Mouse (Mus musculus) intestine, embryonic 14.5 days (tissue): ENCODE results near the gene Gm20458. TPM values are rescaled to one million over a fixed set of nuclear protein-coding genes. Genes with fewer than 3 reads are reported as not detected.

Source experiments
- ATAC-seq: fragments of 200-750 bp; cut with Nextera tagmentation; replicated peaks from 2 replicates; pipeline ENCODE4 v1.8.0; 2017; ENCODE audit warnings: low read depth, moderate number of reproducible peaks, moderate TSS enrichment, moderate library complexity; ENCODE audit not compliant: low FRiP score, low TSS enrichment
- DNase-seq: peaks from one replicate; pipeline ENCODE4 v3.0.0-alpha.2; 2018; ENCODE audit warnings: low spot score
- H3K27ac ChIP-seq: fragments of 300-500 bp; sonication (generic); 2 replicates; pipeline ENCODE4 v1.5.1; 2014; ENCODE audit warnings: low read depth, mild to moderate bottlenecking, control low read depth
- H3K27me3 ChIP-seq: fragments of 300-500 bp; sonication (generic); replicated peaks from 2 replicates; pipeline ENCODE4 v1.6.1; 2014; ENCODE audit warnings: low read length, control low read depth; ENCODE audit not compliant: control insufficient read depth, insufficient read depth
- H3K36me3 ChIP-seq: fragments of 300-500 bp; sonication (generic); 2 replicates; pipeline ENCODE4 v1.6.1; 2014; ENCODE audit warnings: low read length, control low read depth; ENCODE audit not compliant: control insufficient read depth, insufficient read depth
- H3K4me1 ChIP-seq: fragments of 300-500 bp; sonication (generic); replicated peaks from 2 replicates; pipeline ENCODE4 v1.6.1; 2014; ENCODE audit warnings: low read length, control low read depth, mixed read lengths; ENCODE audit not compliant: control insufficient read depth, insufficient read depth
- H3K4me2 ChIP-seq: fragments of 300-500 bp; sonication (generic); 2 replicates; pipeline ENCODE4 v1.6.1; 2014; ENCODE audit warnings: low read length
- H3K4me3 ChIP-seq: fragments of 300-500 bp; sonication (generic); 2 replicates; pipeline ENCODE4 v1.5.1; 2014; ENCODE audit warnings: low read depth, low read length, control low read depth, mixed read lengths
- H3K9ac ChIP-seq: fragments of 300-500 bp; sonication (generic); 2 replicates; pipeline ENCODE4 v1.6.1; 2014; ENCODE audit warnings: mild to moderate bottlenecking, low read length
- H3K9me3 ChIP-seq: fragments of 300-500 bp; sonication (generic); 2 replicates; pipeline ENCODE4 v1.6.1; 2016; ENCODE audit warnings: low read length, control low read depth; ENCODE audit not compliant: control insufficient read depth
- WGBS: fragments of 180-500 bp; shearing (Covaris S2); extraction: QIAGEN DNeasy Blood & Tissue Kit; methylation state at CpG from one replicate; pipeline ENCODE4 v1.1.7; 2014; 5-methylcytosine and 5-hydroxymethylcytosine counted together
- polyA plus RNA-seq: library from polyadenylated mRNA; unstranded; fragments of >200 nt; fragmentation: Nextera tagmentation; extraction: Ambion mirVana; gene quantifications from 2 replicates; pipeline ENCODE4 v1.2.1, GENCODE M21; 2014

Gene Gm20458
- polyA plus RNA-seq, 1 experiment from 2014 or later, result 17.4 TPM

GRCm38 (mm10) chr2:164422675-164423393, 37.9 kb upstream of the Gm20458 start:
- Histone ChIP-seq H3K9me3 (no peaks in the 10 kb centered on the region), H3K4me1 (no peaks in the 10 kb centered on the region), H3K4me2 (no peak overlapping the region), H3K27ac (no peak overlapping the region), H3K4me3 (no peak overlapping the region), H3K27me3 (no peaks in the 10 kb centered on the region), H3K9ac (no peak overlapping the region), H3K36me3 (peaks cover 44% of the 10 kb centered on the region)
- ATAC-seq (no peak), DNase-seq (no peak)
- WGBS, result 89% methylated on average over 15 of the region's 15 CpGs

- Histone ChIP-seq H3K4me2 (no peak overlapping the region), H3K4me3 (no peak overlapping the region), H3K4me1 (no peaks in the 10 kb centered on the region), H3K36me3 (peaks cover 50% of the 10 kb centered on the region), H3K27me3 (no peaks in the 10 kb centered on the region), H3K9me3 (no peaks in the 10 kb centered on the region), H3K9ac (no peak overlapping the region), H3K27ac (no peak overlapping the region)
- ATAC-seq (no peak), DNase-seq (no peak)
- WGBS, result 92% methylated on average over 11 of the region's 11 CpGs
Measured at GRCm38 (mm10) chr2:164423464-164423863, 37.3 kb upstream of the Gm20458 start.

GRCm38 (mm10) chr2:164424406-164424805, 36.4 kb upstream of the Gm20458 start:
- Histone ChIP-seq H3K4me2 (no peak overlapping the region), H3K9me3 (no peaks in the 10 kb centered on the region), H3K4me1 (no peaks in the 10 kb centered on the region), H3K36me3 (peaks cover 59% of the 10 kb centered on the region), H3K27me3 (no peaks in the 10 kb centered on the region), H3K9ac (no peak overlapping the region), H3K27ac (no peak overlapping the region), H3K4me3 (no peak overlapping the region)
- ATAC-seq, result no peak
- WGBS, result 88% methylated on average over 8 of the region's 8 CpGs
- DNase-seq, result no peak

GRCm38 (mm10) chr2:164425401-164425800, 35.4 kb upstream of the Gm20458 start:
- Histone ChIP-seq H3K4me1 (peaks cover 2% of the 10 kb centered on the region; the same call in 1 of the 2 replicates), H3K36me3 (peaks cover 62% of the 10 kb centered on the region), H3K4me2 (no peak overlapping the region), H3K4me3 (no peak overlapping the region), H3K27me3 (no peaks in the 10 kb centered on the region), H3K9me3 (no peaks in the 10 kb centered on the region), H3K9ac (no peak overlapping the region), H3K27ac (no peak overlapping the region)
- WGBS, result 85% methylated on average over 5 of the region's 5 CpGs
- ATAC-seq (no peak), DNase-seq (no peak)

DNA sequence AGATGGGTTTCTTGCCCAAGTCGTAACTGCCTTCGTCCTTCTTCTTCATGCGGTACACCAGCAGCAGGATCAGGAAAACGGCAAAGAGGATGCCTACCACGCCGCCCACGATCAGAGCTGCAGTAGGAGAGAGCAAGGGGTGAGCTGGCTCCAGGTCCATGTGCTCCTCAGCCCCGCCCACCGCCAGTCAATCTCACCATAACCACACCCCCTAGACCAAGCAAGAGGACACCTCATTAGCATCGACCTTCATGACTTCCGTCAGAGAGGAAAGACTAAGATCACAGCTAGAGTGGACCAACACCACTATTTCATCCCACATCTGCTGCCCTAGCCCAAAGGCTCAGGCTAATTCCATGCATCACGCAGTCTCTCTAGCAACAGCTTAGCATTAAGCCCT, 34.6 kb upstream of the Gm20458 start:
- Histone ChIP-seq H3K4me3 (no peak overlapping the region), H3K27me3 (no peaks in the 10 kb centered on the region), H3K4me1 (peaks cover 9% of the 10 kb centered on the region), H3K4me2 (no peak overlapping the region), H3K9ac (no peak overlapping the region), H3K9me3 (no peaks in the 10 kb centered on the region), H3K36me3 (peaks cover 62% of the 10 kb centered on the region), H3K27ac (no peak overlapping the region)
- DNase-seq (no peak), ATAC-seq (no peak)
- WGBS, result 25% methylated on average over 12 of the region's 12 CpGs

DNA sequence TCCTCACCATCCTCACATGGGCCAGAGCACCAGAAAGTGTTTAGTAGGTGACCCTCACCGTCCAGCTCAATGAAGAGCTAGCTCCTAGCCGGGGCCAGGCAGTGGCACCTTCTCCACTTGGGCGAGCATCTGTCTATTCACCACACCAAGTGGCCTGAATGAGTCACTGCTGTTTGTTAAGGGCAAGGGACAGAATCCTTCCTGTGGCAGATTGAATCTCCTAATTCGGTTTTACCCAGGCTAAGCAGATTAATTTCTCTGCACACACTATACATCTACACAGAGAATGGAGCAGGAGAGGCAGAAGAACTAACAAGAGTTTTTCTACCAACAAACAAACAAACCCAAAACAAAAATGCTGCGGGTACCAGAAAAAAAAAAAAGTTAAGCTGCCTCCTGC, 33.8 kb upstream of the Gm20458 start:
- Histone ChIP-seq H3K27me3 (no peaks in the 10 kb centered on the region), H3K36me3 (peaks cover 62% of the 10 kb centered on the region), H3K4me2 (no peak overlapping the region), H3K4me3 (no peak overlapping the region), H3K9me3 (no peaks in the 10 kb centered on the region), H3K27ac (no peak overlapping the region), H3K4me1 (peaks cover 17% of the 10 kb centered on the region), H3K9ac (no peak overlapping the region)
- 81% methylated on average over 5 of the region's 5 CpGs for WGBS
- DNase-seq, result no peak
- ATAC-seq, result no peak

- WGBS, result 33% methylated on average over 5 of the region's 5 CpGs
Measured at GRCm38 (mm10) chr2:164428451-164428850, 32.3 kb upstream of the Gm20458 start.

GRCm38 (mm10) chr2:164429881-164430615, 30.7 kb upstream of the Gm20458 start:
- Histone ChIP-seq H3K27me3 (no peaks in the 10 kb centered on the region), H3K4me2 (no peak overlapping the region), H3K9ac (no peak overlapping the region), H3K4me1 (peaks cover 33% of the 10 kb centered on the region), H3K9me3 (no peaks in the 10 kb centered on the region), H3K4me3 (no peak overlapping the region), H3K27ac (peak overlapping the region; percentile 29), H3K36me3 (peaks cover 42% of the 10 kb centered on the region)
- ATAC-seq (no peak), DNase-seq (no peak)
- 55% methylated on average over 15 of the region's 15 CpGs for WGBS

More at GRCm38 (mm10) chr2:164428451-164428850, 32.3 kb upstream of the Gm20458 start:
- Histone ChIP-seq H3K9me3 (no peaks in the 10 kb centered on the region), H3K4me2 (no peak overlapping the region), H3K27ac (no peak overlapping the region), H3K27me3 (no peaks in the 10 kb centered on the region), H3K4me1 (peaks cover 32% of the 10 kb centered on the region), H3K4me3 (no peak overlapping the region), H3K36me3 (peaks cover 58% of the 10 kb centered on the region), H3K9ac (no peak overlapping the region)
- no peak for ATAC-seq
- DNase-seq, result no peak
